Mouse (Mus musculus) midbrain, embryonic 11.5 days (tissue): ENCODE measurements around the gene Ndufa8. TPM values are rescaled to one million over a fixed set of nuclear protein-coding genes. Genes with fewer than 3 reads are reported as not detected.

Experiments
- ATAC-seq: fragments of 200-750 bp; cut with Nextera tagmentation; 2 replicates; pipeline ENCODE4 v1.8.0; 2017; ENCODE audit warnings: moderate TSS enrichment, moderate library complexity; ENCODE audit not compliant: low FRiP score
- DNase-seq: peaks from one replicate; pipeline ENCODE4 v3.0.0; 2015; ENCODE audit warnings: low spot score; ENCODE audit errors: missing footprints
- H3K27ac ChIP-seq: fragments of 300-500 bp; sonication (generic); 2 replicates; pipeline ENCODE4 v1.5.1; 2014; ENCODE audit warnings: low read depth, low read length
- H3K27me3 ChIP-seq: fragments of 300-500 bp; sonication (generic); 2 replicates; pipeline ENCODE4 v1.6.1; 2014; ENCODE audit warnings: mild to moderate bottlenecking, low read length, moderate library complexity, mixed read lengths; ENCODE audit not compliant: control insufficient read depth, insufficient read depth
- H3K36me3 ChIP-seq: fragments of 300-500 bp; sonication (generic); 2 replicates; pipeline ENCODE4 v1.6.1; 2014; ENCODE audit warnings: mild to moderate bottlenecking, low read length, moderate library complexity, mixed read lengths; ENCODE audit not compliant: control insufficient read depth, insufficient read depth
- H3K4me1 ChIP-seq: fragments of 300-500 bp; sonication (generic); 2 replicates; pipeline ENCODE4 v1.6.1; 2014; ENCODE audit warnings: low read length; ENCODE audit not compliant: control insufficient read depth, insufficient read depth
- H3K4me2 ChIP-seq: fragments of 300-500 bp; sonication (generic); 2 replicates; pipeline ENCODE4 v1.6.1; 2014; ENCODE audit warnings: mild to moderate bottlenecking, moderate library complexity
- H3K4me3 ChIP-seq: fragments of 300-500 bp; sonication (generic); 2 replicates; pipeline ENCODE4 v1.5.1; 2014; ENCODE audit warnings: low read depth, low read length
- H3K9ac ChIP-seq: fragments of 300-500 bp; sonication (generic); 2 replicates; pipeline ENCODE4 v1.6.1; 2014; ENCODE audit warnings: low read length
- H3K9me3 ChIP-seq: fragments of 300-500 bp; sonication (generic); 2 replicates; pipeline ENCODE4 v1.6.1; 2016; ENCODE audit warnings: low read length; ENCODE audit not compliant: control insufficient read depth
- WGBS: fragments of 180-500 bp; shearing (Covaris S2); extraction: QIAGEN DNeasy Blood & Tissue Kit; methylation state at CpG from one replicate; pipeline ENCODE4 v1.1.7; 2014; 5-methylcytosine and 5-hydroxymethylcytosine counted together
- polyA plus RNA-seq: library from polyadenylated mRNA; unstranded; fragments of >200 nt; fragmentation: Nextera tagmentation; extraction: Ambion mirVana; gene quantifications from 2 replicates; pipeline ENCODE4 v1.2.1, GENCODE M21; 2014

Ndufa8 gene
- polyA plus RNA-seq, 1 experiment from 2014 or later = 186 TPM

GRCm38 (mm10) chr2:36000390-36000789 lies 48.8 kb downstream of the Ndufa8 start:
- H3K9me3 ChIP-seq = no peaks in the 10 kb centered on the region
- no peak overlapping the region for H3K4me3 ChIP-seq
- H3K36me3 ChIP-seq = no peaks in the 10 kb centered on the region
- ATAC-seq (no peak), DNase-seq (no peak)
- H3K27me3 ChIP-seq = no peaks in the 10 kb centered on the region
- WGBS = 52% methylated on average over 1 of the region's 1 CpGs
- H3K9ac ChIP-seq = no peak overlapping the region
- no peak overlapping the region for H3K27ac ChIP-seq
- no peaks in the 10 kb centered on the region for H3K4me1 ChIP-seq
- no peak overlapping the region for H3K4me2 ChIP-seq

- no peaks in the 10 kb centered on the region for H3K4me1 ChIP-seq
- no peak overlapping the region for H3K4me3 ChIP-seq
- no peak overlapping the region for H3K27ac ChIP-seq
- no peak for ATAC-seq
- H3K27me3 ChIP-seq = peaks cover 2% of the 10 kb centered on the region; the same call in 1 of the 2 replicates
- H3K9me3 ChIP-seq = no peaks in the 10 kb centered on the region
- H3K9ac ChIP-seq = no peak overlapping the region
- H3K4me2 ChIP-seq = no peak overlapping the region
- no peak for DNase-seq
- no peaks in the 10 kb centered on the region for H3K36me3 ChIP-seq
These were observed 50.0 kb downstream of the Ndufa8 start for GRCm38 (mm10) chr2:35999212-35999611.

GRCm38 (mm10) chr2:35998416-35998815 lies 50.8 kb downstream of the Ndufa8 start:
- 89% methylated on average over 5 of the region's 5 CpGs for WGBS
- DNase-seq = no peak
- peaks cover 2% of the 10 kb centered on the region; the same call in 1 of the 2 replicates for H3K27me3 ChIP-seq
- H3K4me1 ChIP-seq = no peaks in the 10 kb centered on the region
- H3K9ac ChIP-seq = no peak overlapping the region
- H3K4me2 ChIP-seq = no peak overlapping the region
- H3K27ac ChIP-seq = no peak overlapping the region
- H3K36me3 ChIP-seq = no peaks in the 10 kb centered on the region
- no peaks in the 10 kb centered on the region for H3K9me3 ChIP-seq
- no peak for ATAC-seq
- H3K4me3 ChIP-seq = no peak overlapping the region

- H3K9ac ChIP-seq = no peak overlapping the region
- WGBS = 78% methylated on average over 2 of the region's 2 CpGs
- no peaks in the 10 kb centered on the region for H3K4me1 ChIP-seq
- H3K36me3 ChIP-seq = no peaks in the 10 kb centered on the region
- H3K27me3 ChIP-seq = peaks cover 2% of the 10 kb centered on the region; the same call in 1 of the 2 replicates
- H3K27ac ChIP-seq = no peak overlapping the region
- ATAC-seq (no peak), DNase-seq (no peak)
- no peaks in the 10 kb centered on the region for H3K9me3 ChIP-seq
- no peak overlapping the region for H3K4me2 ChIP-seq
- no peak overlapping the region for H3K4me3 ChIP-seq
These were observed 52.5 kb downstream of the Ndufa8 start for GRCm38 (mm10) chr2:35996753-35997152.

DNA sequence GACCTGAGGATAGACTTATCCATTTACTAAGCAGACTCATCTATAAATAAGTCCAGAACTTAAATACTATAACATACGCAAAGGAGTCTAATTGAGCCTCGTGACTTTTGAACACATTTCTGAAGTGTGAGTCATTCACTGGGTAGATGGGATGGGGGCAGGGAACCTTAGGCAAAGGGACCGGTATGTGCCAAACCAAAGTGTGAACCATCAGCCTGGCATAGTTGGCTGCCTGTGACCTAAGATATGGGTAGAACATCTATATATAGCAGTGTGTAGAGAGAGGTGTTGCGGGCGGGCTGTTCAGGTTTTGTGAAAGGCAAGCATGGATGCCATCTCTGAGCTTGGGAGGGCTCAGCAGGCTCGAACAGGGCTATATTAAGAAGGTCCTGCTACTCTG lies 54.9 kb downstream of the Ndufa8 start:
- H3K9ac ChIP-seq = no peak overlapping the region
- H3K4me1 ChIP-seq = no peaks in the 10 kb centered on the region
- DNase-seq = no peak
- H3K36me3 ChIP-seq = no peaks in the 10 kb centered on the region
- no peak overlapping the region for H3K27ac ChIP-seq
- H3K4me3 ChIP-seq = no peak overlapping the region
- ATAC-seq = no peak
- H3K4me2 ChIP-seq = no peak overlapping the region
- no peaks in the 10 kb centered on the region for H3K9me3 ChIP-seq
- WGBS = 89% methylated on average over 6 of the region's 6 CpGs
- H3K27me3 ChIP-seq = peaks cover 2% of the 10 kb centered on the region; the same call in 1 of the 2 replicates

DNA sequence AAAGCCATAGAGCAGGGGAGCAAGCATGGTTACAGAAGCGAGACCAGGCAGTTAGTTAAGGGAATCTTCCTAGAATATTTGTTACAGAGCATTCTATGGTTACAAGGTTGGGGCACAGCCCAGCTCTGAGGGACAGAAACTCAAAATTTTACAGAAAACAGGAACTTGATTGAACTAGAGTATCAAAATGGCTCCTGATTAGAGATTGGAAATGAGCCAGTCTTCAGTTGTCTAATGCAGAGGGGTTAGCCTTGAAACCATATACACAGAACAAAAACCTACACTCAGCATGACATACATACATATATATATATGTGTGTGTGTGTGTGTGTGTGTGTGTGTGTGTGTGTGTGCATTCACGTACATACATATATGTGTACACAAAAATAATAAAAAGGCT lies 55.7 kb downstream of the Ndufa8 start:
- no peak for DNase-seq
- no peak overlapping the region for H3K4me2 ChIP-seq
- H3K27me3 ChIP-seq = peaks cover 2% of the 10 kb centered on the region; the same call in 1 of the 2 replicates
- no peak for ATAC-seq
- no peak overlapping the region for H3K27ac ChIP-seq
- H3K4me3 ChIP-seq = no peak overlapping the region
- H3K9me3 ChIP-seq = no peaks in the 10 kb centered on the region
- no peak overlapping the region for H3K9ac ChIP-seq
- no peaks in the 10 kb centered on the region for H3K4me1 ChIP-seq
- H3K36me3 ChIP-seq = no peaks in the 10 kb centered on the region
- 81% methylated on average over 2 of the region's 2 CpGs for WGBS

DNA sequence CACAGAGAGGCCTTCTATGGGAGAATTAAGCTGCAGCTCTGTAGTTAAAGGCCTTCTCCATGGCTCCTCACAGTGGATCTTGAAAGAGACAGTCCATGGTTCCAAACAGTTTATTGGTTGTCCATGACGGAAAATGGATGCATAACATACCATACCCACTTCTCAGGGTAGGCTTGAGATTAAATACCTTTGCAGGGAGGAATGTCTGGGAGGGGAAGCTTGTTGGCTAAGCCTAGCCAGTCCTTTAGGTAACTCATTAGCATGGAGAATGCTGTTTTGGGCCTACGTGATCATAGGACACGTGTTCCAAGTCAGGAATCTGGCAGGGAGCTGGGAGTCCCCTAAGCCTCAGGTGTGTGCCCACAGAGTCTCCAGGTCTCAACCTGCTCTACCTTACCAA lies 56.9 kb downstream of the Ndufa8 start:
- H3K27ac ChIP-seq = no peak overlapping the region
- no peak overlapping the region for H3K9ac ChIP-seq
- 88% methylated on average over 3 of the region's 3 CpGs for WGBS
- H3K4me2 ChIP-seq = no peak overlapping the region
- no peaks in the 10 kb centered on the region for H3K9me3 ChIP-seq
- peaks cover 2% of the 10 kb centered on the region; the same call in 1 of the 2 replicates for H3K27me3 ChIP-seq
- no peak for ATAC-seq
- H3K4me1 ChIP-seq = no peaks in the 10 kb centered on the region
- no peaks in the 10 kb centered on the region for H3K36me3 ChIP-seq
- H3K4me3 ChIP-seq = no peak overlapping the region
- no peak for DNase-seq

Other genes starting within 250 kb of the Ndufa8 start
- gene Ttll11, start 69.5 kb downstream of the Ndufa8 start, polyA plus RNA-seq = 1.9 and 3.0 TPM in 2 replicates
- 0.33 TPM in 1 of 2 replicates, not detected in the other for gene Morn5, start 52 bp upstream of the Ndufa8 start, polyA plus RNA-seq
- 0.92 and 1.3 TPM in 2 replicates for gene Lhx6, start 56.0 kb upstream of the Ndufa8 start, polyA plus RNA-seq
- 29.9 and 30.8 TPM in 2 replicates for gene Mrrf, start 87.0 kb upstream of the Ndufa8 start, polyA plus RNA-seq
- gene Rbm18, start 87.4 kb upstream of the Ndufa8 start, polyA plus RNA-seq = 119 and 127 TPM in 2 replicates
- 3.0 and 4.2 TPM in 2 replicates for gene Ptgs1, start 181.0 kb upstream of the Ndufa8 start, polyA plus RNA-seq